Mouse (Mus musculus) left cerebral cortex, postnatal 14 days (tissue): ENCODE results near the gene Ppp1r13l. TPM values are rescaled to one million over a fixed set of nuclear protein-coding genes. Genes with fewer than 3 reads are reported as not detected.

Experiments
- DNase-seq, 2 experiments: peaks; one replicate each; pipeline ENCODE4 v3.0.0; 2021 to 2022; ENCODE audit warnings: low spot score in 2 of 2, mixed read lengths in 1 of 2
- intact Hi-C: fragments of 180-260 bp; cut with DNase I; formaldehyde crosslinking; loops from one replicate; pipeline ENCODE4 v1.15.1; 2025
- total RNA-seq, 2 experiments: library from RNA; stranded (reverse); gene quantifications; 2 replicates each; pipeline ENCODE4 v1.2.3; 2021

Ppp1r13l gene
- total RNA-seq, 2 experiments from 2014 or later, result 6.0 to 6.7 TPM

- DNase-seq, result peak; percentile 88 to 91
These were observed 26.7 kb upstream of the Ppp1r13l start for GRCm38 (mm10) chr7:19332709-19333352.

GRCm38 (mm10) chr7:19335583-19335982, 24.0 kb upstream of the Ppp1r13l start:
- DNase-seq, result no peak
- intact Hi-C loops, result no loop called here

More at GRCm38 (mm10) chr7:19332709-19333352, 26.7 kb upstream of the Ppp1r13l start:
- intact Hi-C loops, result no loop called here

GRCm38 (mm10) chr7:19337122-19337521, 22.4 kb upstream of the Ppp1r13l start:
- intact Hi-C loops, result no loop called here
- DNase-seq, result no peak

GRCm38 (mm10) chr7:19338060-19338459, 21.5 kb upstream of the Ppp1r13l start:
- intact Hi-C loops, result no loop called here
- no peak for DNase-seq

- DNase-seq, result no peak
- intact Hi-C loops, result no loop called here
These were observed 21.0 kb upstream of the Ppp1r13l start for GRCm38 (mm10) chr7:19338596-19338995.

- intact Hi-C loops, result no loop called here
These were observed 18.3 kb upstream of the Ppp1r13l start for GRCm38 (mm10) chr7:19341250-19341649.

GRCm38 (mm10) chr7:19341761-19342409, 17.7 kb upstream of the Ppp1r13l start:
- peak; percentile 49 to 66 for DNase-seq
- intact Hi-C loops, result no loop called here

More at GRCm38 (mm10) chr7:19341250-19341649, 18.3 kb upstream of the Ppp1r13l start:
- no peak for DNase-seq

GRCm38 (mm10) chr7:19342481-19343027, 17.0 kb upstream of the Ppp1r13l start:
- intact Hi-C loops, result loop anchor here (1.0 kb wide), 1 partner anchor 42 kb away; no protein-coding TSS in a partner anchor
- peak; percentile 89 to 93 for DNase-seq

- intact Hi-C loops, result loop anchor here (1.0 kb wide), 1 partner anchor 43 kb away; no protein-coding TSS in a partner anchor
- DNase-seq, result peak; percentile 64 to 79
These were observed 16.2 kb upstream of the Ppp1r13l start for GRCm38 (mm10) chr7:19343210-19343808.

- DNase-seq, result no peak
- intact Hi-C loops, result no loop called here
These were observed 15.2 kb upstream of the Ppp1r13l start, which contains the start of gene Ercc1 for GRCm38 (mm10) chr7:19344237-19344847. Gene Ercc1 (plus strand): TSS chr7:19344778.

GRCm38 (mm10) chr7:19344938-19345471, 14.5 kb upstream of the Ppp1r13l start:
- intact Hi-C loops, result loop anchor here (5.0 kb wide), 1 partner anchor 108 kb away; no protein-coding TSS in a partner anchor

GRCm38 (mm10) chr7:19349188-19349915, 10.2 kb upstream of the Ppp1r13l start:
- DNase-seq, result no peak
- intact Hi-C loops, result loop anchor here (5.0 kb wide), 1 partner anchor 112 kb away; no protein-coding TSS in a partner anchor

More at GRCm38 (mm10) chr7:19344938-19345471, 14.5 kb upstream of the Ppp1r13l start:
- DNase-seq, result peak; percentile 94 to 96

- DNase-seq, result no peak
- intact Hi-C loops, result no loop called here
These were observed 9.3 kb upstream of the Ppp1r13l start for GRCm38 (mm10) chr7:19350221-19350620.

GRCm38 (mm10) chr7:19354991-19355390, 4.6 kb upstream of the Ppp1r13l start:
- no peak for DNase-seq
- intact Hi-C loops, result no loop called here

GRCm38 (mm10) chr7:19356311-19356710, 3.2 kb upstream of the Ppp1r13l start:
- DNase-seq, result no peak

GRCm38 (mm10) chr7:19357381-19358375, 1.9 kb upstream of the Ppp1r13l start:
- intact Hi-C loops, result no loop called here
- no peak for DNase-seq

More at GRCm38 (mm10) chr7:19356311-19356710, 3.2 kb upstream of the Ppp1r13l start:
- intact Hi-C loops, result no loop called here

GRCm38 (mm10) chr7:19358634-19359033, 915 bp upstream of the Ppp1r13l start:
- no peak for DNase-seq
- intact Hi-C loops, result no loop called here
